Mouse (Mus musculus): ENCODE data around the gene Zfp444. TPM values are rescaled to one million over a fixed set of nuclear protein-coding genes. Genes with fewer than 3 reads are reported as not detected.
"Not testable (repeated sequence)": the region's sequence is repeated elsewhere in the genome, so short reads cannot be mapped to it uniquely, and the experiment has no call there.

Zfp444 gene
- total RNA-seq, 2 experiments from 2014 or later = 11.8 to 12.5 TPM

- no peak for DNase-seq (ENCODE audit: low spot score in 2 of 2)
Measured at GRCm38 (mm10) chr7:6204200-6204599, 32.2 kb downstream of the Zfp444 start.

GRCm38 (mm10) chr7:6213144-6213543 lies 41.1 kb downstream of the Zfp444 start:
- no peak for DNase-seq (ENCODE audit: low spot score in 2 of 2)

- not testable (repeated sequence) for DNase-seq (ENCODE audit: low spot score in 2 of 2)
Measured at GRCm38 (mm10) chr7:6214691-6215090, 42.7 kb downstream of the Zfp444 start.

- no peak for DNase-seq (ENCODE audit: low spot score in 2 of 2)
Measured at GRCm38 (mm10) chr7:6220147-6220546, 48.1 kb downstream of the Zfp444 start.

GRCm38 (mm10) chr7:6221978-6222377 lies 50.0 kb downstream of the Zfp444 start, which contains the start of gene Zscan5b:
Zscan5b (plus strand) TSS chr7:6222278.
- no peak for DNase-seq (ENCODE audit: low spot score in 2 of 2)

GRCm38 (mm10) chr7:6228491-6228890 lies 56.5 kb downstream of the Zfp444 start:
- not testable (repeated sequence) for DNase-seq (ENCODE audit: low spot score in 2 of 2)

- no peak for DNase-seq (ENCODE audit: low spot score in 2 of 2)
Measured at GRCm38 (mm10) chr7:6239787-6240186, 67.8 kb downstream of the Zfp444 start.

GRCm38 (mm10) chr7:6240841-6241425 lies 68.9 kb downstream of the Zfp444 start:
- peak; percentile 26 to 37 for DNase-seq (ENCODE audit: low spot score in 2 of 2)

Other genes starting within 250 kb of the Zfp444 start
- not detected for gene Vmn1r65, start 161.2 kb upstream of the Zfp444 start, total RNA-seq (2021)
- gene Nlrp4c, start 127.1 kb upstream of the Zfp444 start, total RNA-seq (2021) = not detected
- 10 to 100 TPM; 38.9 to 52.0 TPM for gene Zfp787, start 16.2 kb upstream of the Zfp444 start, total RNA-seq (2021)
- gene Galp, start 24.9 kb downstream of the Zfp444 start, total RNA-seq (2021) = not detected
- gene Zscan5b, start 50.1 kb downstream of the Zfp444 start, total RNA-seq (2021) = not detected
- not detected for gene Epp13, start 80.5 kb downstream of the Zfp444 start, total RNA-seq (2021)
- 1 to 10 TPM; 5.2 to 5.9 TPM for gene Zfp667, start 114.4 kb downstream of the Zfp444 start, total RNA-seq (2021)
- 1 to 10 TPM; 1.2 to 1.9 TPM for gene Zfp583, start 159.1 kb downstream of the Zfp444 start, total RNA-seq (2021)
- gene Gm3854, start 171.5 kb downstream of the Zfp444 start, total RNA-seq (2021) = under 1 TPM; 0.37 to 0.47 TPM
- 1 to 10 TPM; 1.8 to 2.0 TPM for gene Zfp78, start 191.1 kb downstream of the Zfp444 start, total RNA-seq (2021)
- gene Zfp28, start 211.1 kb downstream of the Zfp444 start, total RNA-seq (2021) = 1 to 10 TPM; 7.1 to 7.5 TPM
- gene Smim17, start 226.5 kb downstream of the Zfp444 start, total RNA-seq (2021) = under 1 TPM in 1 of 2 experiments, not detected in 1; 0.44 TPM
- not detected for gene Gm20715, start 238.1 kb downstream of the Zfp444 start, total RNA-seq (2021)